Mouse (Mus musculus) MEL (cell line): ENCODE data around the gene Moxd1. TPM values are rescaled to one million over a fixed set of nuclear protein-coding genes. Genes with fewer than 3 reads are reported as not detected.

Experiments used
- DNase-seq: peaks from one replicate; pipeline ENCODE4 v3.0.0; 2011; ENCODE audit warnings: low read depth, low spot score
- H3K27ac ChIP-seq: 2 replicates; pipeline ENCODE4 v1.5.1; 2012; ENCODE audit warnings: low read depth, mild to moderate bottlenecking, control low read depth, low read length, moderate library complexity; ENCODE audit not compliant: control insufficient read depth
- H3K27me3 ChIP-seq, 2 experiments: fragments of 150-350 bp in 1 of 2; sonication (generic) in 1 of 2; 2 replicates each; pipeline ENCODE4 v1.6.1; 2012; ENCODE audit warnings: low read length in 2 of 2, mild to moderate bottlenecking in 2 of 2, improper control_type of control experiment in 1 of 2, moderate library complexity in 1 of 2; ENCODE audit not compliant: insufficient read depth in 2 of 2, control insufficient read depth in 1 of 2
- H3K36me3 ChIP-seq, 2 experiments: 2 replicates each; pipeline ENCODE4 v1.6.1; 2012 to 2014; ENCODE audit warnings: low read length in 2 of 2, improper control_type of control experiment in 1 of 2, inconsistent platforms in 1 of 2, mild to moderate bottlenecking in 1 of 2; ENCODE audit not compliant: insufficient read depth in 2 of 2, control insufficient read depth in 1 of 2
- H3K4me1 ChIP-seq, 2 experiments: fragments of 150-350 bp in 1 of 2; sonication (generic) in 1 of 2; 2 replicates each; pipeline ENCODE4 v1.6.1; 2012; ENCODE audit warnings: low read length in 2 of 2, improper control_type of control experiment in 1 of 2, mild to moderate bottlenecking in 1 of 2; ENCODE audit not compliant: insufficient read depth in 2 of 2, control insufficient read depth in 1 of 2
- H3K4me3 ChIP-seq, 2 experiments: fragments of 150-350 bp in 1 of 2; sonication (generic) in 1 of 2; 2 replicates each; pipeline ENCODE4 v1.5.1; 2012; ENCODE audit warnings: low read depth in 2 of 2, low read length in 2 of 2, mild to moderate bottlenecking in 2 of 2, moderate library complexity in 2 of 2, control low read depth in 1 of 2, improper control_type of control experiment in 1 of 2; ENCODE audit not compliant: control insufficient read depth in 1 of 2, insufficient read depth in 1 of 2
- H3K79me2 ChIP-seq: 2 replicates; pipeline ENCODE4 v1.6.1; 2012; ENCODE audit warnings: mild to moderate bottlenecking, low read length, moderate library complexity; ENCODE audit not compliant: control insufficient read depth, poor library complexity, insufficient read depth
- H3K9ac ChIP-seq: 2 replicates; pipeline ENCODE4 v1.6.1; 2012; ENCODE audit warnings: low read depth, mild to moderate bottlenecking, control low read depth, low read length, moderate library complexity; ENCODE audit not compliant: control insufficient read depth, poor library complexity, severe bottlenecking
- H3K9me3 ChIP-seq: fragments of 150-350 bp; sonication (generic); replicated peaks from 2 replicates; pipeline ENCODE4 v1.6.1; 2012; ENCODE audit warnings: mild to moderate bottlenecking, low read length, improper control_type of control experiment, moderate library complexity; ENCODE audit not compliant: insufficient read depth
- ELF1 ChIP-seq: IDR thresholded peaks from 2 replicates; pipeline ENCODE4 v1.6.1; 2014; ENCODE audit warnings: low read depth, mild to moderate bottlenecking, inconsistent platforms, low read length, improper control_type of control experiment, moderate library complexity
- ETS1 ChIP-seq: IDR thresholded peaks from 2 replicates; pipeline ENCODE4 v1.6.1; 2012; ENCODE audit warnings: low read depth, mild to moderate bottlenecking, inconsistent platforms, low read length, improper control_type of control experiment, moderate library complexity
- GATA1 ChIP-seq: IDR thresholded peaks from 2 replicates; pipeline ENCODE4 v1.6.1; 2011; ENCODE audit warnings: low read depth, low read length, improper control_type of control experiment
- HCFC1 ChIP-seq: IDR thresholded peaks from 2 replicates; pipeline ENCODE4 v1.6.1; 2012; ENCODE audit warnings: low read depth, mild to moderate bottlenecking, inconsistent platforms, low read length, improper control_type of control experiment, moderate library complexity
- JUND ChIP-seq: IDR thresholded peaks from 2 replicates; pipeline ENCODE4 v1.6.1; 2011; ENCODE audit warnings: low read depth, mild to moderate bottlenecking, improper control_type of control experiment, low read length
- MAX ChIP-seq: IDR thresholded peaks from 2 replicates; pipeline ENCODE4 v1.6.1; 2011; ENCODE audit warnings: low read length, improper control_type of control experiment
- MXI1 ChIP-seq: IDR thresholded peaks from 2 replicates; pipeline ENCODE4 v1.6.1; 2011; ENCODE audit warnings: mild to moderate bottlenecking, low read depth, low read length, improper control_type of control experiment
- NRF1 ChIP-seq: IDR thresholded peaks from 2 replicates; pipeline ENCODE4 v1.6.1; 2014; ENCODE audit warnings: low read depth, mild to moderate bottlenecking, inconsistent platforms, low read length, improper control_type of control experiment, moderate library complexity; ENCODE audit not compliant: poor library complexity, insufficient read depth, severe bottlenecking
- POLR2A ChIP-seq, 2 experiments: IDR thresholded peaks; 2 replicates each; pipeline ENCODE4 v1.6.1; 2011 to 2012; ENCODE audit warnings: low read length in 2 of 2, mild to moderate bottlenecking in 2 of 2, control low read depth in 1 of 2, improper control_type of control experiment in 1 of 2, low read depth in 1 of 2, moderate library complexity in 1 of 2; ENCODE audit not compliant: control insufficient read depth in 1 of 2, insufficient read depth in 1 of 2, poor library complexity in 1 of 2
- POLR2AphosphoS5 ChIP-seq: IDR thresholded peaks from 2 replicates; pipeline ENCODE4 v1.6.1; 2012; ENCODE audit warnings: low read depth, borderline replicate concordance, mild to moderate bottlenecking, inconsistent platforms, low read length, moderate library complexity, mixed read lengths
- RAD21 ChIP-seq: IDR thresholded peaks from 2 replicates; pipeline ENCODE4 v1.6.1; 2011; ENCODE audit warnings: mild to moderate bottlenecking, low read depth, low read length, improper control_type of control experiment
- RCOR1 ChIP-seq: IDR thresholded peaks from 2 replicates; pipeline ENCODE4 v1.6.1; 2012; ENCODE audit warnings: low read depth, mild to moderate bottlenecking, inconsistent platforms, low read length, improper control_type of control experiment
- TCF12 ChIP-seq: IDR thresholded peaks from 2 replicates; pipeline ENCODE4 v1.6.1; 2014; ENCODE audit warnings: low read depth, mild to moderate bottlenecking, inconsistent platforms, low read length, improper control_type of control experiment, moderate library complexity
- UBTF ChIP-seq: IDR thresholded peaks from 2 replicates; pipeline ENCODE4 v1.6.1; 2012; ENCODE audit warnings: low read depth, mild to moderate bottlenecking, inconsistent platforms, low read length, improper control_type of control experiment, moderate library complexity, borderline replicate concordance; ENCODE audit not compliant: insufficient read depth
- USF2 ChIP-seq, 2 experiments: IDR thresholded peaks; 2 replicates each; pipeline ENCODE4 v1.6.1; 2011 to 2012; ENCODE audit warnings: improper control_type of control experiment in 2 of 2, low read length in 2 of 2, borderline replicate concordance in 1 of 2, inconsistent platforms in 1 of 2, low read depth in 1 of 2, mild to moderate bottlenecking in 1 of 2; ENCODE audit not compliant: insufficient read depth in 1 of 2
- ZNF384 ChIP-seq: IDR thresholded peaks from 2 replicates; pipeline ENCODE4 v1.6.1; 2012; ENCODE audit warnings: low read depth, mild to moderate bottlenecking, inconsistent platforms, low read length, improper control_type of control experiment
- polyA plus RNA-seq, 2 experiments: library from polyadenylated mRNA; stranded (reverse) in 1 of 2; unstranded in 1 of 2; fragments of >175 nt in 1 of 2; fragments of >200 nt in 1 of 2; gene quantifications; 2 replicates each; pipeline versions ENCODE4 v1.2.1 to v1.2.4; 2012; ENCODE audit warnings: low replicate concordance in 2 of 2, low read depth in 1 of 2; ENCODE audit not compliant: insufficient read length in 2 of 2, insufficient read depth in 1 of 2, missing spikeins in 1 of 2
- total RNA-seq: library from RNA; depleted of rRNA; stranded (reverse); fragments of 300-350 nt; gene quantifications from 2 replicates; pipeline ENCODE4 v1.2.3, GENCODE M21; 2012; rRNA removed

Gene Moxd1
- total RNA-seq (not detected in 2 replicates), polyA plus RNA-seq (not detected)

DNA sequence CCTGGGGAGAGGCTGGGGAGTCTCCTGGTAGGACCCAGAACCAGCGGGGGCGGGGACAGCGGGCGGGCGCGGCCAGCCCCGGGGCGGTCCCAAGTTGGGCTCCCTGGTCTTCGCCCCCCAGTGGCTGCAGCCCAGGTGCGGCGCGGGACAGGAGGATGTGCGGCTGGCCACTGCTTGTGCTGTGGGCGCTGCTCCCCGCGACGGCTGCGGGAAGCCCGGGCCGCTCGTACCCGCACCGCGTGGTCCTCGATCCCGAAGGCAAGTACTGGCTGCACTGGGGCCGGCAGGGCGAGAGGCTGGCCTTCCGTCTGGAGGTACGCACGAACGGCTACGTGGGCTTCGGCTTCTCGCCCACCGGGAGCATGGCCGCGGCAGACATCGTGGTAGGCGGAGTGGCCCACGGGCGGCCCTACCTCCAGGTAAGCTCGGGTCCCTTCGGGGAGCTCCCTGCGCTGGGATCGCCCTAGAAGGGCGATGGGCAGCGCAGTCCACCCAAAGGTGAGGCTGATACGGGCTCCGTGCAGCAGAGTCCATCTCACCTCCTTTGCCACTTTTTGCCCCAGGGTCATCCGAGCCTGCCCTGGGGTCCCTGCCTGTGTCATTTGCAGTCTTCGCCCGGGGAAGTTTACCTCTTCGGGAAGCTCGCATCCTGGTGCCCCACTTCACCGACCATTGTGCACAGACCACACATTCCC is at the start of gene Moxd1:
Gene Moxd1, plus strand, starts transcription at position 69 of the 695 bp plus-strand sequence.
- Histone ChIP-seq H3K27ac (no peak within 1 kb of the TSS), H3K27me3 (peaks cover 2 to 7% of the 10 kb centered on the region in 2 experiments; a peak in 3 of 4 replicates), H3K36me3 (no peaks in the 10 kb centered on the region), H3K4me1 (no peaks in the 10 kb centered on the region), H3K9me3 (no peaks in the 10 kb centered on the region), H3K79me2 (no peaks in the 10 kb centered on the region), H3K9ac (no peak within 1 kb of the TSS), H3K4me3 (no peak within 1 kb of the TSS)
- DNase-seq: no peak
- TF ChIP-seq HCFC1: no peak

DNA sequence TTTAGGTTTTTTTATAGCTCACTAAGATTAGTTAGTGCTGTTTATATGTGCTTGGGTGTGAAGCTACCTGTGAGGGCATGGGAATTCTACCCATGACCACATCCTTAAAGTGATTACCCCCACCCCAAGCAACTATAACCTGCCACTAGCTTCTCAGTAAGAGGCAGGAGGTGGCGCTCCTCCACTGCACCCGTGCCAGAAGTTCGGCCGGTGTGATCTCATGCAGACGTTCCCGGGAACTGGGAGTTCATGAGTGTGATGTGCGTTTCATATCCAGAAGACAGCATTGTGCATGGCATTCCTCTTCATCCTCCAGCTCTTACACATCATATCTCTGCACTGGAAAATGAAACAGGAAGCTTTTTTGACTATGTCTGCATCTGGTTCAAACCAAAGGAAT is 32.9 kb upstream of the Moxd1 start:
- H3K9me3 ChIP-seq: no peaks in the 10 kb centered on the region
- H3K9ac ChIP-seq: no peak overlapping the region
- H3K4me3 ChIP-seq: no peak overlapping the region
- no peaks in the 10 kb centered on the region; a peak in 1 of 4 replicates for H3K27me3 ChIP-seq
- H3K79me2 ChIP-seq: no peaks in the 10 kb centered on the region
- no peak overlapping the region for H3K27ac ChIP-seq
- no peaks in the 10 kb centered on the region; a peak in 1 of 4 replicates for H3K36me3 ChIP-seq
- H3K4me1 ChIP-seq: no peaks in the 10 kb centered on the region
- no peak for DNase-seq
- TF ChIP-seq UBTF (no peak), MAX (no peak), ELF1 (no peak), RCOR1 (no peak), MXI1 (no peak), NRF1 (no peak), POLR2AphosphoS5 (no peak), RAD21 (no peak), POLR2A (IDR thresholded peaks at IDR 0.05; ENCODE audit: control insufficient read depth in 1 of 2, insufficient read depth in 1 of 2, low read depth in 1 of 2, low read length in 2 of 2, poor library complexity in 1 of 2) (no peak), ETS1 (no peak), USF2 (IDR thresholded peaks at IDR 0.05; ENCODE audit: borderline replicate concordance in 1 of 2, insufficient read depth in 1 of 2, low read depth in 1 of 2, low read length in 2 of 2) (no peak), GATA1 (no peak), TCF12 (no peak), ZNF384 (no peak), JUND (no peak)
